Comparison of ENCODE assay signal across 10 mouse cellular contexts in the genomic region with DNA sequence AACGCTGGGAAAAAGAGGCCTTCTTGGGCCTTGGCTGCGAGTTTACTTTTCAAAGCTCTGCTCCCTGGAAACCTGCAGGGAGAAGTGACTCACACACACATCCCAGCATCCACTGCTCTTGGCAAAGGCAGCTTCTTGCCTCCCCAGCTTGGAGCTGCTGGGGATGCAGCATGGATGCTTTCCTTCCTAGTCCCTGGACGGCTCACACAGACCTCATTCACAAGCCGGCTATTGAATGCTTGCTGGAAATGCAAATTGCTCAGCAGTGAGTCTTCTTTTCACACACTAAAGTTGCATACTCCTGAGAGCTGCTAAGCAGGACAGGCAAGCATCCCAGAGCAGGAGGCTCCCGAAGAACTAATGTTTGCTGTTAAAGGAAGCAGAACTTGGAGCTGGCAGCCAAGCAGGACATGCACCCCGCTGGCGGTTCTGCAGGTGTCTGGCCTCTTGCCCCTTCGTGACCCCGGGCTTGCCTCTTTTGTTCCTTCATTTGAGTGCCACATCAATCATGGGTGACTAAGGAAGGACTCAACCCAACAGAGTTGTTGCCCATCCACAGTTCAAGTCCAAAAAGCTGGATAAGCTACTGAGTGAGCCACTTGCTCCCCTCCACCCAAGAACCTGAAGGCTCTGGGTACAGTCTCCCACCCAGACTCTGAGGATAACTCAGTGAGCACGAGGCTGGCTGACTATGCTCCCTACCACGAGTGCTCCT. TPM values are rescaled to one million over a fixed set of nuclear protein-coding genes. Genes with fewer than 3 reads are reported as not detected.
DNase-seq lines count a peak whose midpoint lies in the region; ATAC-seq lines count a peak whose summit lies in the region.
"Had no signal": no experiment of that assay in that cellular context is flagged by ENCODE, and none has a peak within 500 bp of the region (broad histone marks: within the 10 kb centered on the region; RNA-seq: fewer than 3 reads in every experiment).

No protein-coding gene starts in this region.

- no peaks in the 10 kb centered on the region for H3K9me3 ChIP-seq in hindbrain, embryonic 15.5 days
- no peaks in the 10 kb centered on the region for H3K9me3 ChIP-seq in midbrain, embryonic 16.5 days (replicated peaks; ENCODE audit: control insufficient read depth, low read length, poor library complexity, severe bottlenecking)
- H3K9me3 ChIP-seq: heart, embryonic 13.5 days; liver, embryonic 15.5 days had no signal

- WGBS in hindbrain, embryonic 15.5 days: 6% methylated on average over 11 of the region's 11 CpGs
- 12% methylated on average over 11 of the region's 11 CpGs for WGBS in midbrain, embryonic 16.5 days

- H3K27ac ChIP-seq in hindbrain, embryonic 15.5 days (replicated peaks): peak overlapping the region; percentile 78
- H3K27ac ChIP-seq in midbrain, embryonic 16.5 days (ENCODE audit: low read length): peak overlapping the region; percentile 75
- H3K27ac ChIP-seq: heart, embryonic 13.5 days; liver, embryonic 15.5 days had no signal

- no peak overlapping the region for H3K4me2 ChIP-seq in hindbrain, embryonic 15.5 days
- H3K4me2 ChIP-seq in midbrain, embryonic 16.5 days (ENCODE audit: low read length): no peak overlapping the region
- H3K4me2 ChIP-seq: heart, embryonic 13.5 days; liver, embryonic 15.5 days had no signal

- ATAC-seq in hindbrain, embryonic 15.5 days (ENCODE audit: low FRiP score, low read depth): peak; percentile 90
- ATAC-seq in midbrain, embryonic 16.5 days: peak; percentile 92

- H3K4me3 ChIP-seq in hindbrain, embryonic 15.5 days: no peak overlapping the region
- H3K4me3 ChIP-seq in midbrain, embryonic 16.5 days (ENCODE audit: low read depth, low read length): no peak overlapping the region
- H3K4me3 ChIP-seq: heart, embryonic 13.5 days; liver, embryonic 15.5 days had no signal

- no peaks in the 10 kb centered on the region for H3K4me1 ChIP-seq in hindbrain, embryonic 15.5 days (replicated peaks)
- H3K4me1 ChIP-seq in midbrain, embryonic 16.5 days (ENCODE audit: control insufficient read depth, insufficient read depth, low read length): no peaks in the 10 kb centered on the region
- H3K4me1 ChIP-seq: heart, embryonic 13.5 days; liver, embryonic 15.5 days had no signal

- no peaks in the 10 kb centered on the region for H3K27me3 ChIP-seq in hindbrain, embryonic 15.5 days
- H3K27me3 ChIP-seq in midbrain, embryonic 16.5 days (ENCODE audit: control insufficient read depth, insufficient read depth, low read depth, low read length): no peaks in the 10 kb centered on the region

- no peak overlapping the region for H3K9ac ChIP-seq in hindbrain, embryonic 15.5 days
- no peak overlapping the region for H3K9ac ChIP-seq in midbrain, embryonic 16.5 days (ENCODE audit: low read depth, low read length)
- H3K9ac ChIP-seq: heart, embryonic 13.5 days; liver, embryonic 15.5 days had no signal

- H3K36me3 ChIP-seq in hindbrain, embryonic 15.5 days: no peaks in the 10 kb centered on the region
- no peaks in the 10 kb centered on the region for H3K36me3 ChIP-seq in midbrain, embryonic 16.5 days (ENCODE audit: control insufficient read depth, insufficient read depth, low read length)
- H3K36me3 ChIP-seq: heart, embryonic 13.5 days; liver, embryonic 15.5 days had no signal

- intact Hi-C loops in gastrocnemius, postnatal 36 days (cut with DNase I): no loop called here

- peak; percentile 72 for DNase-seq in Muller cell, postnatal 12 days (ENCODE audit: inconsistent ontology term)
- peak; percentile 36 to 48 for DNase-seq in cerebellum, postnatal 10 days
- no peak for DNase-seq in spleen, postnatal 10 days (ENCODE audit: low spot score in 2 of 2)
- DNase-seq in adipocyte (ENCODE audit: low spot score) (no peak), liver (no peak)
- no peak for DNase-seq in gastrocnemius, postnatal 36 days

RNA-seq across cellular contexts. Expression of a gene that starts 13.2 kb away (rescaled TPM):
- 10.8 and 14.3 TPM in 2 replicates for polyA plus RNA-seq in hindbrain, embryonic 15.5 days (2015; fragmentation: Nextera tagmentation; extraction: Ambion mirVana)
- polyA plus RNA-seq in midbrain, embryonic 16.5 days (2015; fragmentation: Nextera tagmentation; extraction: Ambion mirVana): 6.8 and 10.1 TPM in 2 replicates
- total RNA-seq in gastrocnemius, postnatal 36 days (2021): not detected

RNA-seq across cellular contexts. Expression of a gene that starts 15.8 kb away (rescaled TPM):
- polyA plus RNA-seq in hindbrain, embryonic 15.5 days (2015; fragmentation: Nextera tagmentation; extraction: Ambion mirVana): 0.32 and 0.87 TPM in 2 replicates
- 0.55 and 0.67 TPM in 2 replicates for polyA plus RNA-seq in midbrain, embryonic 16.5 days (2015; fragmentation: Nextera tagmentation; extraction: Ambion mirVana)
- total RNA-seq in gastrocnemius, postnatal 36 days (2021): not detected
- polyA plus RNA-seq: heart, embryonic 13.5 days had no signal

RNA-seq across cellular contexts. Expression of a gene that starts 31.8 kb away (rescaled TPM):
- polyA plus RNA-seq in hindbrain, embryonic 15.5 days (2015; fragmentation: Nextera tagmentation; extraction: Ambion mirVana): 181 and 185 TPM in 2 replicates
- 198 TPM in 2 replicates for polyA plus RNA-seq in midbrain, embryonic 16.5 days (2015; fragmentation: Nextera tagmentation; extraction: Ambion mirVana)
- 100 to 1,000 TPM; 104 to 108 TPM for total RNA-seq in gastrocnemius, postnatal 36 days (2021)

Comparison
In these comparisons a context has a peak if more than half of its experiments do, and no peak if none do; other contexts are left out.
1. DNase-seq: peak in Muller cell, postnatal 12 days (single experiment) and cerebellum, postnatal 10 days (2 of 2); none in spleen, postnatal 10 days (0 of 2), adipocyte (single experiment), liver (single experiment) and gastrocnemius, postnatal 36 days (0 of 2).